Mouse (Mus musculus) gastrocnemius, adult 18-20 months (tissue): Measurements from ENCODE around the gene Rpl39l. TPM values are rescaled to one million over a fixed set of nuclear protein-coding genes. Genes with fewer than 3 reads are reported as not detected.
"Not testable (repeated sequence)": the region's sequence is repeated elsewhere in the genome, so short reads cannot be mapped to it uniquely, and the experiment has no call there.

Experiments
- DNase-seq: peaks from one replicate; pipeline ENCODE4 v3.0.0; 2021; ENCODE audit warnings: low spot score
- long read RNA-seq, 2 experiments: library from polyadenylated mRNA; stranded (forward); transcript quantifications; one replicate each; pipeline ENCODE4 v2.0.0; 2021
- total RNA-seq, 2 experiments: library from RNA; stranded (reverse); gene quantifications; 2 replicates each; pipeline ENCODE4 v1.2.3; 2021

Gene Rpl39l
- total RNA-seq, result not detected
- long read RNA-seq, experiment 1, result 0 reads
- long read RNA-seq, experiment 2, result 0 reads

DNA sequence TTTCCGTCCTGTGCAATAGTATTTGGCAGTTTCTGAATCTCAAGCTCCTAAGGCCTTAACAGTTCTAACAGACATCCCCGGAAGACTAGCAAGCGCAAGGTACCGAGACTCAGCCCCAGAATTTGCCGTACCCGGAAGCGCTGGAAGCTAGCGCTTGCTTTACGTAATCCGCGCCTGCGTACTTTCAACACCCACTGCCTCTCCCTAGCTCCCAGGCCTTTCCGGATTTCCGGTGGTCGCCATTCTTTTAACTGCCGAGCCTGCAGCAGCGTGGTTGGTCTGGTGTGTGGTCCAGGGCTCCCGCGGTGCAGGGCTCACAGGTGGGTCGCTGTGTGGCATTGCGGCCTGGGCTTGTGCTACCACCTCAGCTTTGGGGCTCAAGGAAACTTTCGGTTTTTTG is at the start of gene Rpl39l:
Gene Rpl39l, plus strand, starts transcription at position 222 of the 400 bp plus-strand sequence.
- DNase-seq, result no peak

DNA sequence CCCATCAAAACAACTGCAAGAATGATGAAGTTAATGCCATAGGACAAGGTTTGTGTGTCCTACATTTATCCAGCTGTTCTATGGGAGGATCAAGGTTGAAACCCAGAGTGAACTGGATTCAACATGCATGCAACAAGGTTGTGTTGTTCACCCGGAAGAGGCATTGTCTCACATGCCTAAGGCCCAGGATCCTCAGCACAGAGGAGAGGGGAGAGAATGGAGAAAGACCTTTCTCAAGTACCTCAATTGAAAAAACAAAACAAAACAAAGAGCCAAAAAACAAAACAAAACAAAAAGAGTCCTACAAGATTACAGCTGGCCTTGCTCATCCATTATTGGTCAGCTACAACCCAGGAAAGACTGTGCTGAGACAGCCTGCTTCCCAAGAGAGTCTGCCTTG is 42.4 kb upstream of the Rpl39l start:
- DNase-seq, result no peak

DNA sequence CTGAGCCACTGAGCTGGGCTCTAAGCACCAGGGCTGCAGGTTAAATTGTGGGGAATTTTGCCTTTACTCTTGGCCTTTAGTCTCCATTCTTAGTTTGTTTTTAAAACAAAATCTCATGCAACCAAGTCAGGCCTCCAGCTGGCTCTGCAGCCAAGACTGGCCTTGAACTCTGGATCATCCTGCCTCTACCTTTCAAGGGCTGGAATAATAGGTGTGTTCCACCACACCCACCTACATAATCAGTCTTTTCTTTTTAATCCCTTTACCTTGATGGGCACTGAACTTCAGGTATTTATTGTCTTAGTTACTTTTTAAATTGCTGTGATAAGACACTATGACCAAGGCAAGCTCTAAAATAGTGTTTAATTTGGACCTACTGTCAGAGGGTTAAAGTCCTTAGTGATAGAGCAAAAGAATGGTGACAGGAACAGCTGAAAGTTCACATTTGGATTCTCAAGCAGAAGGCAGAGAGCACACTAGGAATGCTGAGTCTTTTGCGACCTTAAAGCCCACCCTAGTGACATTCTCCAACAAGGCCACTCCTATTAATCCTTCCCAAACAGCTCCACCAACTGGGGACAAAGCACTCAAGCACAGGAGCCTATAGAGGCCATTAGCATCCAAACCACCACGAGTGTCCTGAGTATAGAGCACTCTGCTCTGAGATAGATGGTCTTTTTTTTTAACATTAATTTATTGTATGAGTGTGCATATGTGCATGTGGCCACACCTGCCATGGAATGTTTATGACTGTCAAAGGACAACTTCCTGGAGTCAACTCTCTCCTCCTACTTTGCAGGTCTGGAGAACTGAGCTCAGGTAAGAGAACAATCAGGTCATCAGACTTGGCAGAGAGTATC is 40.7 kb upstream of the Rpl39l start:
- DNase-seq, result no peak

- no peak for DNase-seq
These were observed 26.9 kb upstream of the Rpl39l start for GRCm38 (mm10) chr16:10143166-10143565.

- DNase-seq, result no peak
These were observed 22.6 kb upstream of the Rpl39l start for GRCm38 (mm10) chr16:10147401-10147800.

- DNase-seq, result no peak
These were observed 712 bp upstream of the Rpl39l start for GRCm38 (mm10) chr16:10169123-10169905.

DNA sequence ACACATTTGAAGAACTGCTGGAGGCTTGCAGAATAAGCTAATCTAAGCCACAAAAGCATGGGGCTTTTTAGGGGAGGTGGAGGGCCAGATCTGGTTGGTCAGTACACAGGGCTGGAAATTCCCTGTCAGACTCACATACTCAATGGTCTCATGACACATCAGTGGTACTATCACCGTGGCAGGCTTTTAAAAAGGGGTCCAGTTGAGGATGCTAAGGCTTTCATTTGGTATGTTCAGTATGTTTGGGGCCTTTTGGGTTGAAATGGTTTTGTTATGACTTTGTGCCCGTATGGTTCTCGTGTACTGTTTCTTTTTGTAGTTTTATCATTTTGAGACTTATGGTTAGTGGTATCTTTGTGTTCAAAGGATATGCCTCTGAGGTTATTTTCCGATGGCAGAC is 1.2 kb downstream of the Rpl39l start:
- DNase-seq, result no peak

DNA sequence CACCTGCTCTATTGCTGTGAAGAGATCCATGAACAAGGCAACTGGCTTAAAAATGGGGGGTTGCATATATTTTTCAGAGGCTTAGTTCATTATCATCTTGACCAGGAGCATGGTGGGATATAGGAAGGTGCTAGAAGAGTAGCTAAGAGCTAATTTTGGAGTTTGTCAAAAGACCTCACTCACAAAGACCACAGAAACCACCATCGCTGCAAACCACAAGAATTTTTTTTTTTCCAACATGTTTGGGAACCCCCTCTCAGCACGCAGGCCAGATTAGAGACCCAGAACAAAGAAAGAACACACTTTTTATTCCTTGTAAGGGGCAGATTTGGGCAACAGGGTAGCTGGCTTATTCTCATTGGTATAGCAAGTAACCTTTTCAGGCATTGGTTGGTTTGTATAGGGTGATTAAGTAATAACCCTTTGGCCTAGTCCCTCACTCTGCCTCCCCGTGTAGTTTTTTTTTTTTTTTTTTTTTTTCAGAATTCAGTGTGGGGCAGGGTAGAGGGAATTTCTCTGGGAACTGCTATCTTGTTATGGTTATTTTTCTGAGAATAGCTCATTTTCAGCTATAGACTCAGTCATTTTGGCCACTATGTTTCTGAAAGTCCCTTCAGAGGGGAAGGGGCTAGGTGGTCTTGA is 2.3 kb downstream of the Rpl39l start:
- DNase-seq, result no peak

DNA sequence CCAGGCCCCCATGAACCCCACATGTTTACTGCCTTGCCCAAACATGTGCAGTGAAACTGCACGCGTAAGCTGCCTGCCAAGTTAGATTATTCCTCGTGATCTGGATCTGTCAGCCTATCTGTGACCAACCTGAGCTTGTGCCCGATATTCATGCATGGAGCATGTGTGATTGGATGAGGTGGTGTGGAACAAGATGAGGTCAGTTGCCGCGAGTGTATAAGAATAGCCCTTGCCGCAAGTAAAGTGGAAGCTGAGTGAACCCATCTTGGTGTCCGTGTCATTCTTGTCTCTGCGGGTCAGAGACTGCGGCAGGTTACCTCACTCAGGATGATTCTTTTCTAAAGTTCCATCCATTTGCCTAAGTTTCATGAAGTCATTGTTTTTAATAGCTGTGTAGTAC is 17.4 kb downstream of the Rpl39l start:
- not testable (repeated sequence) for DNase-seq

GRCm38 (mm10) chr16:10192679-10193506 is 22.9 kb downstream of the Rpl39l start, which contains the start of gene Atf7ip2:
Atf7ip2 (plus strand) TSS chr16:10192712.
- peak; percentile 73 for DNase-seq

DNA sequence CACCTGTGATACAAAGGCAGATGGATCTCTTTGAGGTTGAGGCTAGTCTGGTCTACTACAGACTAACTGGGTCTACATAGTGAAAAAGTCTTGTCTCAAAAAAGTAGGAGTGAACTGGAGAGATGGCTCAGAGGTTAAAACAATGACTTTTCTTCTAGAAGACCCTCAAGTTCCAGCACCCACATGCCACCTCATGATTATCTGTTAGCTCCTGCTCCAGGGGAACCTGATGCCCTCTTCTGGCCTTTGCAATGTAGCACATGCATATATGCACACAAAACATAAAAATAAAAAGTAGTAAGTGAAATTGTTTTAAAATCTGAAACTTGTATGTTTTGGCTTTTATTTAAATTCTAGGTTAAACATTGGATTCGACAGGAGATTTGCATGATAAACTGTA is 38.8 kb downstream of the Rpl39l start:
- no peak for DNase-seq

DNA sequence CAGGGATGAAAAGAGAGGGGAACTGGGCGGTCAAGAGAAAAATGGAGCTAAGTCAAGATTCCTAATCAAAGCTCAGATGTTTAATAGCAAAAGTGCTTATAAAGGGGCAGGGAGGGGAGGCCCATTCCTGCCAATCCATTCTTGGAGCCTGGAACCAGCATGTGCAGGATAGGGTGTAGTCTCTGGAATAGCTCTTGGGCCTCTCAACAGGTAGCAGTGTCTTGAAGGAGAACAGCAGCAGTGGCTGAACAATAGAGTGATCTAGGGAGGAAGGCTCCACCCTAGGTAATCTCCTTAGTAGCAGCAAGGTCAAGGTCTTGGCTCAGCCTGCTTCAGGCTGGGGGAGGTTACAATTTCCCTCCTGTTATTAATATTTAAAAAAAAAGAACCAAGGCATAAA is 46.3 kb downstream of the Rpl39l start:
- not testable (repeated sequence) for DNase-seq

- DNase-seq, result not testable (repeated sequence)
These were observed 47.0 kb downstream of the Rpl39l start for GRCm38 (mm10) chr16:10217020-10217419.

Other genes starting within 250 kb of the Rpl39l start
- gene Grin2a, start 174.7 kb upstream of the Rpl39l start, total RNA-seq, result under 1 TPM; 0.02 to 0.05 TPM
- not detected for gene Atf7ip2, start 22.5 kb downstream of the Rpl39l start, total RNA-seq
- gene Emp2, start 143.7 kb downstream of the Rpl39l start, total RNA-seq, result 1 to 10 TPM; 4.0 to 5.6 TPM
- not detected for gene Tekt5, start 225.3 kb downstream of the Rpl39l start, total RNA-seq
- gene Nubp1, start 241.7 kb downstream of the Rpl39l start, total RNA-seq, result 1 to 10 TPM; 5.6 to 5.7 TPM